Mouse (Mus musculus) lung, embryonic 16.5 days (tissue): ENCODE measurements around the gene Surf6. TPM values are rescaled to one million over a fixed set of nuclear protein-coding genes. Genes with fewer than 3 reads are reported as not detected.

ENCODE experiments used
- ATAC-seq: fragments of 200-750 bp; cut with Nextera tagmentation; 2 replicates; pipeline ENCODE4 v1.8.0; 2017; ENCODE audit warnings: low read depth, mild to moderate bottlenecking, moderate library complexity
- H3K27ac ChIP-seq: fragments of 300-500 bp; sonication (generic); 2 replicates; pipeline ENCODE4 v1.5.1; 2014; ENCODE audit warnings: mild to moderate bottlenecking, control low read depth, low read length
- H3K27me3 ChIP-seq: fragments of 300-500 bp; sonication (generic); 2 replicates; pipeline ENCODE4 v1.6.1; 2014; ENCODE audit warnings: low read depth, low read length, mixed read lengths; ENCODE audit not compliant: control insufficient read depth, insufficient read depth
- H3K36me3 ChIP-seq: fragments of 300-500 bp; sonication (generic); 2 replicates; pipeline ENCODE4 v1.6.1; 2014; ENCODE audit warnings: low read length; ENCODE audit not compliant: control insufficient read depth, insufficient read depth
- H3K4me1 ChIP-seq: fragments of 300-500 bp; sonication (generic); replicated peaks from 2 replicates; pipeline ENCODE4 v1.6.1; 2014; ENCODE audit warnings: low read length, mixed read lengths; ENCODE audit not compliant: control insufficient read depth, insufficient read depth
- H3K4me2 ChIP-seq: fragments of 300-500 bp; sonication (generic); 2 replicates; pipeline ENCODE4 v1.6.1; 2014; ENCODE audit warnings: low read depth, low read length, control low read depth
- H3K4me3 ChIP-seq: fragments of 300-500 bp; sonication (generic); 2 replicates; pipeline ENCODE4 v1.5.1; 2014; ENCODE audit warnings: mild to moderate bottlenecking, low read length, control low read depth
- H3K9ac ChIP-seq: fragments of 300-500 bp; sonication (generic); 2 replicates; pipeline ENCODE4 v1.6.1; 2014; ENCODE audit warnings: low read length, control low read depth
- H3K9me3 ChIP-seq: fragments of 300-500 bp; sonication (generic); 2 replicates; pipeline ENCODE4 v1.6.1; 2016; ENCODE audit warnings: low read length; ENCODE audit not compliant: control insufficient read depth
- WGBS: fragments of 180-500 bp; shearing (Covaris S2); extraction: QIAGEN DNeasy Blood & Tissue Kit; methylation state at CpG from one replicate; pipeline ENCODE4 v1.1.7; 2014; 5-methylcytosine and 5-hydroxymethylcytosine counted together
- polyA plus RNA-seq: library from polyadenylated mRNA; unstranded; fragments of >200 nt; fragmentation: Nextera tagmentation; extraction: Ambion mirVana; gene quantifications from 2 replicates; pipeline ENCODE4 v1.2.1, GENCODE M21; 2015

Gene Surf6
- polyA plus RNA-seq, 1 experiment from 2014 or later = 25.3 TPM

DNA sequence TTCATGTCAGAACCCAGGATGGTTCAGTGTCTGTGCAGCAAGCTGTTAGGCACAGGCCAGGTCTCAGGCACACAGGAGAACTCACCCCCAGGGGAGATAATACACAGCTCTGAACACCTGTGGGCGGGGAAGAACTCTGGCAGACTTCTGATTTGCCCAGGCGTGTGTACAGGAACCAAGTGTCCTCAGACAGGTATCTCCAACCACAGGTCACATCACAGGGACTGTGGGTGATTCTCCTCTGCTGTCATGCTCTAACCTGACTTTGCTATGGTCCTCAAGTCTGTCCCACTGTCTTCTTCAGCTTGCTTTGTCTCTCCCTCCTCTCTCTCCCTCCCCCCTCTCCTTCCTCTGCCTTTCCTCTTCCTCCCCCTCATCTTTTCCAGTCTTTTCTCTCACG, 37.8 kb downstream of the Surf6 start, which contains the start of gene Abo:
TSS of gene Abo (minus strand) at position 101 of the 400 bp plus-strand sequence.
- 44% methylated on average over 3 of the region's 3 CpGs for WGBS
- H3K9me3 ChIP-seq = no peaks in the 10 kb centered on the region
- no peaks in the 10 kb centered on the region for H3K27me3 ChIP-seq
- H3K4me2 ChIP-seq = no peak within 1 kb of the TSS
- no peak within 1 kb of the TSS for H3K9ac ChIP-seq
- H3K36me3 ChIP-seq = no peaks in the 10 kb centered on the region
- no peak for ATAC-seq
- H3K4me1 ChIP-seq = no peaks in the 10 kb centered on the region
- no peak within 1 kb of the TSS for H3K4me3 ChIP-seq
- H3K27ac ChIP-seq = no peak within 1 kb of the TSS

DNA sequence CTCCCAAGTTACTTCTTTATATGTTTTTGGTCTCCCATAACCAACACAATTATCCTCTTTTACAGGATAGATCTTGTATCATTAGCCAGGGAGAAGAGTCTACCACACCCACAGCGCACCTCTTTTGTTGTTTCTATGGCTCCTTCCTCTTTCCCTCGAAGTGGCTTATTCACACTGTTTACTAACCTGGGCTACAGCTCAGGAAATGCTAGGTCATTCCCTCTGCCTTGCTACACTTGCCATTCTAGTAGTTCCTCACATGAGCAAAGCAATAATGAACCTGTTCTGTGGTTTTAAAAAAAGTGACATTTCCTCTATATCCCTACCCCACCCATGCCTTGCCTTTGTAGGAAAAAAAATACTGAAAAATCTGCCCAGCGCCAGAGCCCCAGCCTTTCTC, 39.8 kb downstream of the Surf6 start:
- no peaks in the 10 kb centered on the region for H3K9me3 ChIP-seq
- 75% methylated on average over 3 of the region's 3 CpGs for WGBS
- H3K4me2 ChIP-seq = no peak overlapping the region

DNA sequence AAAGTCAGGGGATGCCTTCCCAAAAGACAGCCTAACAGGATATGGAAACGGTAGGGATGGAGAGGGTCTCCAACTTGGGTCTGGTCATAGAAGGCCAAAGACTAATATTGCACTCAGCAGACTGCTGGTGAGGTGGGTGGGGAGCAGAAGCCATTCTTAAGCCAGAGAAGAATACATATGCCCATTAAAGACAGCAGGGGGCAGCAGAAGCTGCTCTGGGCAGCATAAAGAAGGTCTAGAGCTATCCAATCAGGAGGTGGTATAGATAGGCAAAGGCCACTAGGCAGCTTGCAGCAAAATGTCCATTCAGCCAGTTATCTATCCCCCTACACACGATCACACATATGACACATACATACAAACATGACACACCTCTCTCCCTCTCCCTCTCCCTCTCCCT, 55.0 kb downstream of the Surf6 start:
- Histone ChIP-seq H3K9me3 (no peaks in the 10 kb centered on the region), H3K4me3 (no peak overlapping the region), H3K9ac (no peak overlapping the region), H3K4me2 (no peak overlapping the region), H3K4me1 (no peaks in the 10 kb centered on the region), H3K36me3 (no peaks in the 10 kb centered on the region), H3K27me3 (no peaks in the 10 kb centered on the region), H3K27ac (no peak overlapping the region)
- 54% methylated on average over 2 of the region's 2 CpGs for WGBS
- ATAC-seq = no peak

More for the DNA sequence above, 39.8 kb downstream of the Surf6 start:
- Histone ChIP-seq H3K4me3 (no peak overlapping the region), H3K9ac (no peak overlapping the region), H3K4me1 (no peaks in the 10 kb centered on the region), H3K27me3 (no peaks in the 10 kb centered on the region), H3K36me3 (no peaks in the 10 kb centered on the region), H3K27ac (no peak overlapping the region)
- no peak for ATAC-seq

Other genes starting within 250 kb of the Surf6 start
- not detected in 2 replicates for gene Lcn4, start 231.6 kb downstream of the Surf6 start, polyA plus RNA-seq
- not detected in 2 replicates for gene Abo, start 37.9 kb downstream of the Surf6 start, polyA plus RNA-seq
- gene Med22, start 7.8 kb upstream of the Surf6 start, polyA plus RNA-seq = 48.5 and 49.1 TPM in 2 replicates
- 578 and 617 TPM in 2 replicates for gene Rpl7a, start 7.9 kb upstream of the Surf6 start, polyA plus RNA-seq
- 33.0 and 34.6 TPM in 2 replicates for gene Surf2, start 13.5 kb upstream of the Surf6 start, polyA plus RNA-seq
- 51.9 and 57.3 TPM in 2 replicates for gene Surf1, start 13.7 kb upstream of the Surf6 start, polyA plus RNA-seq
- gene Surf4, start 31.0 kb upstream of the Surf6 start, polyA plus RNA-seq = 209 and 215 TPM in 2 replicates
- 0.06 and 0.19 TPM in 2 replicates for gene Stkld1, start 31.2 kb upstream of the Surf6 start, polyA plus RNA-seq
- 41.5 and 44.0 TPM in 2 replicates for gene Rexo4, start 61.5 kb upstream of the Surf6 start, polyA plus RNA-seq
- 0.08 and 0.20 TPM in 2 replicates for gene Adamts13, start 70.5 kb upstream of the Surf6 start, polyA plus RNA-seq
- gene Cacfd1, start 107.0 kb upstream of the Surf6 start, polyA plus RNA-seq = 52.3 and 57.1 TPM in 2 replicates
- gene Slc2a6, start 125.1 kb upstream of the Surf6 start, polyA plus RNA-seq = 0.63 and 0.85 TPM in 2 replicates
- 1.6 and 3.4 TPM in 2 replicates for gene Mymk, start 169.3 kb upstream of the Surf6 start, polyA plus RNA-seq
- 27.9 and 28.4 TPM in 2 replicates for gene Adamtsl2, start 176.5 kb upstream of the Surf6 start, polyA plus RNA-seq
- gene Fam163b, start 239.6 kb upstream of the Surf6 start, polyA plus RNA-seq = 0.54 and 0.64 TPM in 2 replicates